ENCODE assay signal across 16 mouse cellular contexts in genomic region chr11:85430743-85431448, GRCm38 (mm10).
A peak's percentile ranks its signal among the peaks of the same experiment; 100 is the strongest.
DNase-seq lines count a peak whose midpoint lies in the region; ATAC-seq lines count a peak whose summit lies in the region.
"Had no signal": no experiment of that assay in that cellular context is flagged by ENCODE, and none has a peak within 500 bp of the region (broad histone marks: within the 10 kb centered on the region; RNA-seq: fewer than 3 reads in every experiment).

No protein-coding gene starts in this region.

- no peak overlapping the region for H3K4me3 ChIP-seq in heart, embryonic 10.5 days
- no peak overlapping the region for H3K4me3 ChIP-seq in limb, embryonic 12.5 days (replicated peaks)
- H3K4me3 ChIP-seq: embryonic facial prominence, embryonic 12.5 days had no signal

- H3K9me3 ChIP-seq in heart, embryonic 10.5 days, result no peaks in the 10 kb centered on the region
- no peaks in the 10 kb centered on the region for H3K9me3 ChIP-seq in limb, embryonic 12.5 days
- H3K9me3 ChIP-seq: embryonic facial prominence, embryonic 12.5 days had no signal

- H3K27ac ChIP-seq in heart, embryonic 10.5 days, result no peak overlapping the region
- H3K27ac ChIP-seq in limb, embryonic 12.5 days, result no peak overlapping the region

- 0 out of 2 replicates have a peak, but pooled peaks cover 4% of the 10 kb centered on the region for H3K4me1 ChIP-seq in heart, embryonic 10.5 days
- H3K4me1 ChIP-seq in limb, embryonic 12.5 days (replicated peaks), result peaks cover 49% of the 10 kb centered on the region

- 69% methylated on average over 11 of the region's 11 CpGs for WGBS in heart, embryonic 10.5 days
- 21% methylated on average over 11 of the region's 11 CpGs for WGBS in limb, embryonic 12.5 days

- no peaks in the 10 kb centered on the region for H3K36me3 ChIP-seq in heart, embryonic 10.5 days
- H3K36me3 ChIP-seq in limb, embryonic 12.5 days, result no peaks in the 10 kb centered on the region
- H3K36me3 ChIP-seq: embryonic facial prominence, embryonic 12.5 days had no signal

- no peak overlapping the region for H3K9ac ChIP-seq in limb, embryonic 12.5 days (replicated peaks)
- H3K9ac ChIP-seq: embryonic facial prominence, embryonic 12.5 days had no signal

- no peaks in the 10 kb centered on the region for H3K27me3 ChIP-seq in heart, embryonic 10.5 days (ENCODE audit: insufficient read depth, poor library complexity, severe bottlenecking)
- H3K27me3 ChIP-seq in limb, embryonic 12.5 days, result no peaks in the 10 kb centered on the region
- H3K27me3 ChIP-seq: embryonic facial prominence, embryonic 12.5 days; Patski had no signal

- ATAC-seq in limb, embryonic 12.5 days (ENCODE audit: insufficient number of reproducible peaks, insufficient read depth, low FRiP score, low TSS enrichment, low read depth), result no peak
- ATAC-seq: CD4-positive, CD25-positive, alpha-beta regulatory T cell, adult 4 months; forebrain, embryonic 16.5 days; Patski had no signal

- DNase-seq in heart, adult 9 months (ENCODE audit: low spot score in 2 of 2), result peak; percentile 7 to 18
- DNase-seq in heart, embryonic 10.5 days (ENCODE audit: low spot score), result no peak
- peak; percentile 24 for DNase-seq in 3T3-L1 (ENCODE audit: low read depth, low spot score)
- DNase-seq in embryo, embryonic 10 days (ENCODE audit: low spot score), result peak; percentile 34
- no peak for DNase-seq in urinary bladder, adult 18-20 months (ENCODE audit: low spot score in 2 of 2)
- DNase-seq in cerebellum, adult 8-10 months, result no peak
- no peak for DNase-seq in cerebellum, adult 18-20 months
- DNase-seq: layer of hippocampus, postnatal 36 days; lung, postnatal 36 days; thymus, adult 2 months had no signal

- H3K4me2 ChIP-seq in limb, embryonic 12.5 days, result peak overlapping the region; percentile 8; the same call in 1 of the 2 replicates
- H3K4me2 ChIP-seq: embryonic facial prominence, embryonic 12.5 days; liver, embryonic 11.5 days had no signal

Comparison
In these comparisons a context has a peak if more than half of its experiments do, and no peak if none do; other contexts are left out.
1. DNase-seq: peak in heart, adult 9 months (2 of 2), 3T3-L1 (single experiment) and embryo, embryonic 10 days (single experiment); none in heart, embryonic 10.5 days (single experiment), urinary bladder, adult 18-20 months (0 of 2), cerebellum, adult 8-10 months (single experiment) and cerebellum, adult 18-20 months (0 of 2).